Mouse (Mus musculus) granulocyte monocyte progenitor cell, adult 5-6 weeks (primary cell): ENCODE measurements around the gene Mycbp2. TPM values are rescaled to one million over a fixed set of nuclear protein-coding genes. Genes with fewer than 3 reads are reported as not detected.
A peak's percentile ranks its signal among the peaks of the same experiment; 100 is the strongest.

Experiments used
- ATAC-seq: replicated peaks from 2 replicates; pipeline ENCODE4 v1.8.0; 2016; ENCODE audit warnings: mild to moderate bottlenecking, moderate TSS enrichment, inconsistent platforms; ENCODE audit not compliant: poor library complexity, severe bottlenecking
- total RNA-seq, 2 experiments: library from RNA; stranded (forward) in 1 of 2; stranded (reverse) in 1 of 2; fragments of 200-712, 200-1000 nt in 1 of 2; fragments of >200 nt in 1 of 2; fragmentation: Nextera tagmentation in 1 of 2; gene quantifications; 2 replicates each; pipeline ENCODE4 v1.2.3; 2014 to 2017

Mycbp2 gene
- total RNA-seq, 2 experiments from 2014 or later = 51.7 to 70.9 TPM

DNA sequence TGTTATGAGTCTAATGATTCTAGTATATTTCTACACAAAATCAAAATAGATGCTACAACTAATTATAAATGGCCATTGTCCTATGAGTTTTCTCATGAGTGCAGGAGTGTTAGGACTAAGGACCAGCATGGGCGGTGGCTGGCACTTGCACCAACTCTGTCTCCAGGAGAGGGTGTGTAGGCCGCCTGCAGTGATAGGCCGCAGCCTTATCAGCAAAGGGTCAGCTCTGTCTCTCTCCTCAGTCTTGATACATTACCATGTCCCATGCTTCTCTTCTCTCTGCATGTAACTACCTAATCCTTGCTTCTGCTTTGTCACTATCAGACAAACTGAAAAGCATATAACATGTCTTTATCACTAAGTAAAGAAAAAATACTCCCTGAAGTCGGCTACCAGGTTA, 69.9 kb downstream of the Mycbp2 start:
- ATAC-seq = no peak

DNA sequence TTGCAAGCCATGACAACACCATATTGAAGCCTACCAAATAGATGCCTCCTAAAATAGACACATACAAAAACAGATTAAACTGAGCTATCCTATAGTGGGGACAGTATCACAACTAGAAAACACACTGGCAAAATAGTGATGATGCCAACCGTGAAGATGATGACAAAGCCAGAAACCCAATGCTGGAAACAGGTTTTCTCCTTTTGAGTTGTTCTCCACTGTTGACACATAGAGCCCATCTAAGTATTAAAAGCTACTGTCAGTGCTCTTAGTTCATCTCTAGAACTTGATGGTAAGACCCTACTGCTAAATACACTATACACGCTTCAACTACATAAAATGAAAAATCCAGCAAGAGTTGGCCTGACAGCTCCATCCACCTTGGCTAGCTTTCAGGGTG, 86.2 kb downstream of the Mycbp2 start:
- no peak for ATAC-seq

DNA sequence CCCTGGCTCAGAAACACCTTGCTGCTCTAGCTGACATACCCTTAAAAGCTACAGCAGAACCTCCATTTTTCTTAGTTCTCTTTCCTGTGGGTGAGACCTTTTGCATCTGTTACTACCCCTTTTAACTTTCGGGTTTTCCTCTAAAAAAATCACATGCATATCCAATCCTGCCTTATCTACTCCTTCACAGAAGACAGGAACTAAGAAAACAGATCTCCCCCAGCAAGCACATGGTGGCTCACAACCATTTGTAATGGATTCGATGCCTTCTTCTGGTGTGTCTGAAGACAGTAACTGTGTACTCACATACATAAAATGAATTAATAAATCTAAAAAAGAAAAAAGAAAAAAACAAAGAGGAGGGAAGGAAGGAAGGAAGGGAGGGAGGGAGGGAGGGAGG, 87.9 kb downstream of the Mycbp2 start:
- ATAC-seq = no peak

DNA sequence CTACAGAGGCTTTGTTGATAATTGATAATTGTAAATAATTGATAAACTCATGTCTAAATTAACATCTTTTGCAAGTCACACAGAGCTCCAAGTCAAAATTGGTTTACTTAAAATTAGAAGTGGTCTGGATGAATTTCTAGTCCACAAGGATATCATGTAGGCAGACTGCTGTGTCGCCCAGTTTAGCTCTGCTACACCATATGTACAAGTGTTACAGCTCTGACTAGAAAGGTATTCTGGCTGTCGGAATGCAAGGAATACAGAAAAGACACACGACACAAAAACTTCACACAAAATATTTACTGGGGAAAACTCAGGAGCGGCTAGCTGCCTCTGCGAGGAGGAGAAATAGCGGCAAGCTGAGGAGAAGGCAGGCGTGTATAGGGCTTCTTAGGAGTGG, 89.7 kb downstream of the Mycbp2 start:
- ATAC-seq = no peak

DNA sequence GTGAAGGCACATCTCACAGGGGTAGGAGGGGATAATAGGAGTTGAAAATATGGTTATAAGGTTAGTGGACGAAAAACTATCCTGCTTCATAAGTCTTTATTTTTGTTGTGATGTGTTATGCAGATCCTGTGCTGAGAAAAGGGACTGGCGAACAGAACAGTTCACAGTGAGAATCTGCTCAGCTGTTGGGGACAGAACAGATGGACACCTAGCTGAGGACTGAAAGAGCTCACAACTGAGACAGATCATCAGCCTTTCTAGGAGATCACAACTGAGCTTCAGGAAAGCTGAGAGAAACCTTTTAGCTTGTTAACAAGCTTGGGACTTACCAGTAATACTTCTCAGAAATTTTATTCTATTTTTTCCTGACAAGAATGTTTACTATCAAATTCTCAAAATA, 92.3 kb downstream of the Mycbp2 start:
- ATAC-seq = no peak

DNA sequence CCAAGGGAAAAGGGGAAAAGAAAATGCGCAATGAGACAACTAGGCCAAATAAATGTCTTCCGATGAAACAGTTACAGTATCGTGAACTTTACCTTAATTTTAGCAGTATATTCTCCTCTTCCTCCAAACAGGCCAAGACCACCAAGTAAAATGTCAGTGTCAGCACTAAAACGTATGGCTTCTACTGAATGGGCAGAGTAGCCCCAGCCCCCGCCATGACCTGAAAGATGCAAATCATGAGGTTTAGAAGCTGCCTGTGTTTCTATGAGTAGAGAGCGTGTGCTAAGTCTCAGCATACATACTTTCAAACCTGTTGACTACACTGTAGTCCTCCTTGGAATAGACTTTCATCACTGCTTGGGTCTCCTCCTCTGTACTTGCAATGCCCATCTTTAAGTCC, 104.6 kb downstream of the Mycbp2 start:
- no peak for ATAC-seq

DNA sequence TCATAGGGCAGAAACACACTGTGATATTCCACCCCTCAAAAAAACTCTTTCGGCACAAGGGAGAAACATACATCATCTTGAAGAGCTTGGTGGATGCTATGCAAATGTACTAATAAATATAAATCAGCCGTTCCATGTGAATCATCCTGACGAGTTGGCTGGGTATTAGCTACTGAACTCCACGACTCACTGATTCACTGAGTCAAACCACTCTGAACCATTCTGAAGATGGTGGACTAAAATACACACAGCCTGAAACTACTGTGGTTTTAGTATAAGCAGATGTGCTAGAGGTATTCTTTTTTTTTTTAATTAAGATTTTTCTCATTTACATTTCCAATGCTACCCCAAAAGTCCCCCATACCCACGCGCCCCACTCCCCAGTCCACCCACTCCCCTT, 111.8 kb downstream of the Mycbp2 start:
- no peak for ATAC-seq

DNA sequence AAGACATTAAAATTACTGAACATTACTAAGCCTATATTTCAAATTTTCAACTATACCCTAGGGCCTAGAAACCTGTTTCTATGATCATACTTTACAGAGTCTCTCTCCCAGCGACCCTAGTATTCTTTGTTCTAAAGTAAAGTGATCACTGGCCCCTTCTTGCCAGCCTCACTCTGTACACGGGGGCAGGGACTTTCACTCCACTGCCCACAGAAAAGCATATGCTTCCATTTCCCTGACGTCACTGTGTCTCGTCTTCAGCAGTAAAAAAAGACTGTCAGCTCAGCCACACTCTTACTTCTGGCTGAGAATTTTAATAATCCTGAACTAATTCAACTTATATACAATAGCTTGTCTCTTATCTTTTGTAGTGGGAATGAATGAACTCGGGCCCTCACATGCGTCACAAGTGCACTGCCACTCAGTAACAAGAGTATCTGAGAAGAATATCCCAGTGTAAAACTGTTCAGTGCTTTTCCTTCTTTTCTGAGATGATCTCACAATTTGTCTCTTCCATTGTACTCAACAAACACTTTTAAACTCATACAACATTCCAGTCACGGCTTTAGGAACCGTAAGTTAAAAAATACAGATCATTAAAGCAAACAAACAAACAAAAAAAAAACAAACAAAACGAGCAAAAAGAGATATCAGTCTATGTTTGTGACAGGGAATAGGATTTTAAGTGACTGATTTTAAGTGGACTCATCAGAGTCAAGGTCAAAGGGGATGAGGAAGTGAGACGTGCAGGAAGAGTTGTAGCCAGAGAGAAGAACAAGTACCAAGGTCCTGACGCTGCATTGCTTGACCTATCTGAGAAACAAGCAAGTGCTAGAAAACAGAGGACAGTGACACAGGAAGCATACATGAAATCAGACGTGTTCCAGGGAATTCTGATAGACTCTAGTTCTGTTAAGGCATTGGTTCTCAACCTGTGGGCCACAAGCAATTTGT, 112.7 kb downstream of the Mycbp2 start:
- no peak for ATAC-seq

DNA sequence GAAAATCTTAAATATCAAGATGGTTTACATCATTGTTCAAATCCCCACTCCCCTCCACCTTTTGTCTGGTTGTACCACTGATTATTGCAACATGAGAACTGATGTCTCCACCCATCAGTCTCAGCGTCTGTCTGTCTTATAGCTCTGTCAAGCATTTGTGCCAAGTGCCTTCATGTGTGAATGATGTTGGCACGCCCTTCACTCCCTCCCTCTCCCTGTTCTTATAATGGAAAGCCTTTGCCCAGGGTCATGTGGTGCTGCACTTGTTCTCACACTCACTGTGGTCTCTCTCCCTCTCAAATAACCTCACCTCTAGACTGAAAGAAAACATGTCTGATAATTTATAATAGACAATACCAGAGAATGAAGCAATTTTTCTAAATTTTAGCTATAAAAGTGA, 124.3 kb downstream of the Mycbp2 start:
- ATAC-seq = no peak

DNA sequence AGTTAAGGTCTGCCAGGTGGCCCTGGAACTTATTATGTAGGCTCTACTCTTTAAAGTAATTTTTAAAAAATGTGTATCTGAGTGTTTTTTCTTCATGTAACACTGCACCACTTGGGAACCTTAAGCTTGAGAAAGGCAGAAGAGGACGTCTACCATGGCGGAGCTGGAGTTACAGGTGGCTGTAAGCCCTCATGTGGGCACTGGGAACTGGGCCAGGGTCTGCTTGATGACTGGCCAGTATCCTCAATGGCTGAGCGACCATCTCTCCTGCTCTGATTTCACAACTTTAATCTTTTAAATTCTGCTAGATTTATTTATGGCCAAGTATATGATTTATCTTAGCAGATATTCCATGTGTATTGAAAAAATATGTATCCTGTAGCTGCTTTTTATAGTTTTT, 124.9 kb downstream of the Mycbp2 start:
- ATAC-seq = no peak

DNA sequence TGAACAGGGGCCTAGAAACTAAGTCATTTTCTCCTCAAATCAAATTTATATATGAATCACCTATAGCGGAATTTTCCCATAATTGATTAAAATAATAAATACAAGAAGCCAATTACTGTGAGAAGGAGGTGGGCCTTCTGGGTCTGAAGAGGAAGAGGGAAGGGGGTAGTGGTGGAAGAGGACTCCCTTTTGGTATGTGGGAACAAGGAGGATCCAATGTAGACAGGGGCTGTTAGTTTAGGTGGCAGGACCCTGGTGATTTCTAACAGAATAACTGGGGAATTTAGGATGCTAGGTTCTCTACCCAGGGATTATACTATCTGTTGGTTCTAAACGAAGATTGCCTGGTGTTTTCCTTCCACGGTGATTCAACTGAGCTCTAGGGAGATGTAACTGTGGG, 130.3 kb downstream of the Mycbp2 start:
- ATAC-seq = no peak

DNA sequence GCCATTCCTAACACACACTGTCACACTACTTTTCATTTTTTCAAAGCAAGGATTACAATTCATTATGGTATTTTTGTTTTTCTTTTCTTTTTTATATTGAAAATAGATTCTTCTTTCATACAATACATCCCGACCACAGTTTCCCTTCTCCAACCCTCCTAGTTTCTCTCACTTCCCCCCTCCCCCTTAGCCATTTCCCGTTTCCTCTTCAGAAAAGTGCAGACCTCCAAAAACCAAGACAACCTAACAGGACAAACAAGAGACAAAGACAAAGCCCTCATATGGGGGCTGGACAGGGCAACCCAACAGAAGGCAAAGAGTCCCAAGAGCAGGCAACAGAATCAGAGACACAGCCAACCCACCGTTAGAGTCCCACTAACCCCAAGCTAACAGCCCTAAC, 160.0 kb downstream of the Mycbp2 start:
- peak; percentile 87 for ATAC-seq

DNA sequence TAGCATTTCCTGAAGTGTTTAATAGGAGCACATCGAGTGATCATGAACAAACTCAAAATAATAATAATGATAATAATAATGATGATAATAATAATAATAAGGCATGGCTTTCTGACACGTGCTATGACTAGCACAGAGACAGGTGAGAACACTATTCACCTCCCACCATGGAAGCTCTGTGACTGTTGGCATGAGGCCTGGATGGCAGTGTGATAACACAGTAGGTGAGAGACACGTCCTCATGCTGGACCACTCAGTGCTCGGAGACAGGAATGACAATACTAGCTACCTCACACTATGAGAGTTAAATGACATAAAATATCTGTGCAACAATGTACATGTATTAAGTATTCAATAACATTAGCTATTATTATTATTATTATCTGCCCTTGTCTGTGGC, 160.5 kb downstream of the Mycbp2 start:
- no peak for ATAC-seq

DNA sequence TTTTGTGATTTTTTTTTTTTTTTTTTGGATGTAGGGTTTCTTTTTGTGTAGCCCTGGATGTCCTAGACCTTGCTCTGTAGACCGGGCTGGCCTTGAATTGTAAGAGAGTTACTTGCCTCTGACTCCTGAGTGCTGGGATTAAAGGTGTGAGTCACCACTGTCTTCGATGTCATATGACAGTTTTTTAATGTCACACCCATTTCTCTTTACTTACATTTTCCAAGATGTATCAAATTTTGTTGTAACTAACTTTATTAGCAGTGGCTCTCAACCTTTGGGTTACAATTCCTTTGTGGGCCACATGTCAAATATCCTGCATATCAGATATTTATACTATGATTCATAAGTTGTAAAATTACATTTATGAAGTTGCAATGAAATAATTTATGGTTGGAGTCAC, 166.5 kb downstream of the Mycbp2 start:
- no peak for ATAC-seq

DNA sequence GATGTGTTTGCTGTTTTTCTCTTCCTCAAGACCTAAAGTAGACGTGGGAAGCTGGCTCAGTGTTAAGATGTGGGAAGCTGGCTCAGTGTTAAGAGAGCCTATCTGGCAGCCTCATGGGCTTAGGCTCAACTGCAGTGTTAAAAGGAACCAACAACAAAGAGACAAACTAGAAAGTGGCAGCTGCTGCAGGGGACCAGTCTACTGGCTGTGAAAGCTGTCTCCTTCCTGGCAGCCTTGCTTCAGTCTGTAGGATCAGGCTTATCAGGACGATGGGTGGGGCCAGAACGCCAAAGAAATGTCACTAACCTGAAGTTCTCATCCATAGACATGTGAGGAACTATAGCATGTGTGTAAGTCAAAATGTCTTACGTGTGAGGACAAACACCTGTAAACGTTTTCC, 183.7 kb downstream of the Mycbp2 start:
- ATAC-seq = no peak

DNA sequence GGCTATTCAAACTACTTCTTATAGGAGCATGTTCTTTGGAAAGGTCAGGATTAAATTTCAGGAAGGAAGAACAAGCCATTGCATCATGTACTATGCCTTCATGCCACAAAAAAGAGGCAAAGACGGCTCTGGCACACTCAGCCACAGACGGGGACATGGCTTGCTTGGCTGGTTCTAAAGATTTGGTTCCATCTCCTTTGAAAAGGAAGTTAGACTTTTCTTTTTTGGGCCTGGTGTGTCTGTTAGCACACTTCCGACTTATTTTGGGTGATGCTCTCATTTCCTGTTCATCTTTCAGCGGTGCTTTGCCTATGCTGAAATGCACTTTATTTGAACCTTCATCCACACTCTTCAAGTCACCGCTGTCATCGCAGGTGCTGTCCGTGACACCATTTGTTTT, 190.9 kb downstream of the Mycbp2 start:
- ATAC-seq = no peak

DNA sequence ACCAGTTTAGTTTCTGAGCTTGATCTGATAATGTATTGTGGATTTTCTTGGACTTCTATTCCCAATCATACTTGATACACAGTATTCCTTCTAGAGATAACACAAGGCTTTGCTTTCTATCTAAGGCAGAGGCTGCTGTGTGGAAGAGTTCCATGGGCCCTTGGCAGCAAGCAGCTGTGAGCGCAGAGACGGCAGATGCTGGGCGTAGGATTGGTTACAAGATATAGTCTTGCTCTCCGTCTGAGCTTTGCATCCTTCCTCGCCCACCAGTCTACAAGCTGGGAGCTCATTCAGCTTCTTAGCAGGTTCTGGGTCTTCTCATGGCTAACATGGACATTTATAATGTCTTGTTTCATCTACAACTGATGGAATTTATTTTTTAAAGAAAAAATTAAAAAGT, 196.5 kb downstream of the Mycbp2 start:
- no peak for ATAC-seq

DNA sequence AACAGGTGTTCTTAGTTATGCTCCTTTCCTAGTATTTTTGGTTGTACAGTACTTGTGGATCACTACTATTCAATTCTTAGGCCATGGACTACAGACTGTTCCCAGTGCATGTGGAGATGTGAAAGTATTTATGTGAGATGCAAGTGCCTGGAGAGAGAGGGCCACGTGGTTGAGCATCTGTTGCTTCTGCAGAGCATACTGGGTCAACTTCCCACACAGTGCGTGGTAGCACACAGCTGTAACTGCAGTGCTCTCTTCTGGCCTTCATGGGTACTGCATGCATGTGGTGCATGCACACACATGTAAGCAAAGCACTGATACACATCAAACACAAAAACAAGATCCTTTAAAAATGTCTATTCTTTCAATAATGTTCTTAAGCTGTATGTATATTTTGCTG, 214.6 kb downstream of the Mycbp2 start:
- ATAC-seq = peak; percentile 85

DNA sequence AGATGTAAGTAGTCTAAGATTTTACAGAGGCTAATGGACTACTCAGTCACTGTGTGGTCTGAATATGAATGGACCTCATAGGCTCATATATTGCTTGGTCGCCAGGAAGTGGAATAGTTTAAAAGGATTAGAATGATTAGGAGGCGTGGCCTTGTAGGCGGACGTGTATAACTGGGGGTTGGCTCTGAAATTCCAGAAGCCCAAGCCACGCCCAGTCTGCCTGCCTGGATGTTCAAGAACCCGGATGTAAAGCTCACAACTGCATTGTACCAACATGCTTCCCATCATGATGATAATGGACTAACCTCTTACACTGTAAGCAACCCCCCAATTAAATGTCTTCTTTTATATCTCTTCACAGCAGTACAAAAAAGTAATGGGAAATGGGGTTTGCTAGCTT, 220.9 kb downstream of the Mycbp2 start:
- ATAC-seq = no peak

DNA sequence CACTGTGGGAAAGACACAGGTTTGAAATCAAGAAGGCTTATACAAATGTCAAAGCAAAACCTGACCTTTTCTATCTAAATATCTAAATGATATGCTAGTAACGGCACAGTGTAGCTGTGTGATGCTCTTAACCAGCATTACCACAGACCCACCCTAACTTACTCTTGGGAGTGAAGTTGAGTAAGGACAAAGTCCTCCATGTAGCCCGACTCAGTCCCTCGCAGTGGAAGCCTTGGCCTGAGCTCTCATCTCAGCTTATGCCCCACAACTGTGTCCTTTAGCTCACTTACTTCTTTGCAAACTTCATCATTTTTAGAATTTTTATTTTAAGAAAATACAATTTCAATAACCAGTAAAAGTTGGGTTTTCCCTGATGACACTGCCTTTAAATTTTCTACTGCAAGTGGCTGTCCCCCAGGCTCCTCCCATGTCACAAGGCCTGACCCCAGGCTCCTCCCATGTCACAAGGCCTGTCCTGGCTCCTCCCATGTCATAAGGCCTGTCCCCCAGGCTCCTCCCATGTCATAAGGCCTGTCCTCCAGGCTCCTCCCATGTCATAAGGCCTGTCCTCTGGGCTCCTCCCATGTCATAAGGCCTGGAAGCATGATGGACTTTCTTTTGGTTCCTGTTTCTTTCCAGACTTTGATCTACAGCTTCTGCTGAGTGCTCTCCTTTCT, 231.5 kb downstream of the Mycbp2 start:
- peak; percentile 98 for ATAC-seq

DNA sequence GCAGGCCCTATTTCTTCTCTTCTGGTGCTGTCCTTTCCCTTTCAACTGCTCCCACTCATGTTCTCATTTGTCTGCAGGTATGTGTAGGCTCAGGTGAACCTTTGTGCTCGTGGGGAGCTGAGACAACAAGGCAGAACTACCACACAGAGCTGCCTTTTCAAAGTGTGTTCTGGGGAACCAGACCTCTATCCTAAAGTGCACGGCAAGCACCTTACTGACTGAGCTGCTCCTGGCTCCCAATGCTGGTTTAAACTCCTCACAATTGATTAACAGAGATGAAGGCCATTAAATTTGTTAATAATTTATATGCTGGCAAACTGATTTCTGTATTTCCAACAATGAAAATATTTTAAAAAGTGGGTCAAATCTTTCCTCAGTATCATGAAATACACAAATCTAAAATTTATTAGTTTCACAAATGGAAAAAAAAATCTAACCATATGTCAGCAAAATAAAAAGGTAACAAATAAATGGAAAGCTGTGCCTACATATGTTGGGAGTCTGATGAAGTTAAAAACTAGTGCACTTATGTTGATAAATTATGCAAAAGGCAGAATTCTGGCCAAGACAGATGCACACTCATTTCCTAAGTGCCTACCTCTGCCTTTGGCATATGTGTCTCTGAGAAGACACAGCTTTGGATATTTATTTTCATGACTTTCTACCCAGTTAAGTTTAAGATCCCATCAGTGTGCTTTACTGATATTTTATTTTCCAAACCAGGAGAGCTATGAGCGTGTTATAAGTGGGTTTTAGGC, 233.8 kb downstream of the Mycbp2 start:
- no peak for ATAC-seq
